Mouse (Mus musculus): ENCODE results near the gene Atf4.

The Atf4 gene

DNA sequence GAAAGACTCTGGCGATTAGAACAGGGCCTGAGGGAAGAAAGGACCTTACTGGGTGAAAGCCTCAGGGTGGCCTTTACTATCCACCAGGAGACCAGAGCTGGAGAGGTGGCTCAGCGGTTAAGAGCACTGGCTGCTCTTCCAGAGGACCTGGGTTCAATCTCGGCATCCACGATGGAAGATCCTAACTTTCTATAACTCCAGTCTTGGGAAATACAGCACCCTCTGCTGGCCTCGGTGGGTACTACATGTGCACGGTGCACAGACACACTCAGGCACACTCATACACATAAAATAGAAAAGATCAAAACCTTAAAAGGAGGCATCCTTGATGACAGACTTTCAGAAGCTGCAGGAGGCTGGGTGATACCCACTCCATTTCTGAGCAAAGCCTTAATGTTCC, 25.7 kb downstream of the Atf4 start:
- DNase-seq (ENCODE audit: low spot score in 2 of 2) = no peak

DNA sequence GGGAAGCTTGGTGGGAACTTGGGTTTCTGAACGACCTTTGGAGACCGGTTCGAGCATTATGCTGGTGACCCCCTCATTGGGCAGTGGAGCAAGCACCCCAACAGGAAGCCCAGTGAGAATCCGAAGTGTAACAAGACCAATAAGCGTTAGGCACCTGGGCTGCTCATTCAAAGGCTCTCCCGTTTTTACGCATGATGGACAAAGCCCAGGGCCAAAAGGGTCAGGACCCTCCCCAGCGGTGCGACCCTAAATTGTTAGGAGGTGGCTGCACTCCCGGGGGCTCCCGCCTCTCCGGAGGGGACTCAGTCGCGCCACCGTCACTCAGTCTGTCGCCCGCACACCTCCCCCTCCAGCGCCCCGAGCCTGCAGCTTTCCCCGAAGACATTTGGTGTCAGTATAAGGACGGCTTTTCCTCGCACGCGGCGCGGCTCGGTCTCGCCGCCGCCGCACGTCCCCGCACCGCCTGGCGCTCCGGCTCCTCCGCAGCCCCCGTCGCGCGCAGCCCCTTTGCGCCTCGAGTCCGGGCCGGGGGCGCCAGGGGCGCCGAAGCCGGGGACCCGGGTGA, 31.9 kb downstream of the Atf4 start, which contains the start of gene Cacna1i:
Gene Cacna1i, plus strand, starts transcription at position 388 of the 565 bp plus-strand sequence.
- DNase-seq (ENCODE audit: low spot score in 2 of 2) = no peak

DNA sequence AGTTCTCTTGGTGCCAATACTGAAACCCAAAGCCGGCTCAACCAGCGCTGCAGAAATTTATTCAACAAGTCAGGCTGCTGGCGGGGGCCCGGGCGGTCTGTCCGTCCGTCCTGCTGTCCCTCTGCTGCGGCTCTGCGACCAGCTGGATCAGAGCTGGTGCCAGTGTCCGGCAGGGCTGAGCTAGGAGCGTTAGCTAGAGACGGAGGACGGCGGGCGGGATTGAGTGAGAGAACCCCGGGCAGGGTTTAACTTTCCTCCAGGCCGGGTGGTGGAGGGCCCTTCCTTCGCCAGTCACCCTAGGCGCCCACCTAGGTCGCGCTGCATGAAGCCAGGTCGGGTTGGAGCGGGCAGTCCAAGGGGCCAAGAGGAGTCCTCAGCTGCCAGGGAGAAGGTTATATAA, 33.1 kb downstream of the Atf4 start:
- DNase-seq (ENCODE audit: low spot score in 2 of 2) = no peak

DNA sequence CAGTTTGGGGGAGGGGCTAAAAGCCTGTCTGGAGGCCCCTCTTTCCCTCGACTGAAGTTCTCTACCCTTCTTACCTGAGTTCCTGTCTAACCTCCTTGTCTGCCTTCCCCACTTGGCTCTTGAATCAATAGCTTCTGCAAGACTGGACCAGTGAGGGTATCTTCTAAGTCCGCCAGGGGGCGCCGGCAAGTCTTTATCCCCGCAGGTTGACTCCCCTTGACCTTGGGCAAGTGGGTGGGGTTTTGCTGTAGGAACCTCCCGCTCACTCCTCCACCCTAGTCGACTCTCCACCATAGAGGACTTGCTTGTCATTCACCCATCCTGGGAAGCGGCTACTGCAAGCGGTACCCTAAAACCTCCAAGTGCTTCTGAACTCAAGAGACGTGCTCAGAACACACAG, 34.5 kb downstream of the Atf4 start:
- peak; percentile 11 to 46 for DNase-seq (ENCODE audit: low spot score in 2 of 2)

DNA sequence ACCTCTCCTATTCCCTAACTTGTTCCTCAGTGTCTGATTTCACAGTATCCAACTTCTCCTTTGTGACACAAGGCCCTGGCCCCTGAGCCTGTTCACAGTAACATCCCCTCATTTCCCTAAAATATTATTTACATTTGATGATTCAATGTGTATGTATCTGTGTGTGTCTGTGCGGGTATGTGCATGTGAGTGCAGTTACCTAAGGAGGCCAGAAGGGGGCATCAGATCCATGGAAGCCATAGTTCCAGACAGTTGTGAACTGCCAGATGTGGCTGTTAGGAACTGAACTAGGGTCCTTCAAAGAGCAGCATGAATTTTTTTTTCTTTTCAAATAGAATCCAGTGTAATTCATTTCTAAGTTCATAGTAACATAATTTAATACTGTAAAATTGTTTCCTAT, 42.2 kb downstream of the Atf4 start:
- DNase-seq (ENCODE audit: low spot score in 2 of 2) = no peak

DNA sequence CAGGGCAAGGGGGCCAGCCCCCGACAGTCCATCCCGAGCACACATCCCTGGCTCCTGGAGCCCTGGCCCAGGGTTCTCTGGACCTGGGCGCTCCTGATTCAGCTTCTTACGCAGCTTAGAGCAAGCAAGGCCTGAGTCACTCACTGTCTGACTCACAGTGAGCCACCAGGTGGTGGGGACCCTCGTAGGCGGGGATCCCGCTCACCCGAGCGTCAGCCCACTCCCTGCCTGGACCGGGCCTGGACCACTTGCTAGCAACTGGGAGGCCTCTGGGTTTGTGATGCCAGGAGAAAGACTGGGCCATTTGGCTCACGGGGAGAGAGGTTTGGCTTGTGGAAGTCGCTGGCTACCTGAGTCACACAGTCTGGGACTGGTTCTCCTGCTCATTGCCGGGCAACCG, 48.8 kb downstream of the Atf4 start:
- no peak for DNase-seq (ENCODE audit: low spot score in 2 of 2)

DNA sequence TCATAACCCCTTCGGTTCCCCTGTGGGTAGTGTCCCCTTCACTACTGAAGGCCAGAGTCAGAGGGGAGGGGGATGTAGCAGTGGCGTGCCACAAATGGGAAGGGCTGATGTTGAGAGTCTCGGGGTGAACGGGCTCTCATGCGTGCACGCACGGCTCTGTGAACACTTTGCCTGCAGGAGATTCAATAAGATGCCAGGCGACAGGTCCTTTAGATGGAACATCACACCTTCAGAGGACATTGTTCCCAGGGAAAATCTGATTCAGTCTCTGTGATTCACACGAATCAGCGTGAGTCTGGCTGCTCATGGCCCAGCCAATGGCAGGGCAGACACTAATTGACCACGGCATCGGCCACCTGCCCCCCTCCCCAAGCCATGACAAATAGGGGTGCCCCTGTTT, 49.2 kb downstream of the Atf4 start:
- no peak for DNase-seq (ENCODE audit: low spot score in 2 of 2)

DNA sequence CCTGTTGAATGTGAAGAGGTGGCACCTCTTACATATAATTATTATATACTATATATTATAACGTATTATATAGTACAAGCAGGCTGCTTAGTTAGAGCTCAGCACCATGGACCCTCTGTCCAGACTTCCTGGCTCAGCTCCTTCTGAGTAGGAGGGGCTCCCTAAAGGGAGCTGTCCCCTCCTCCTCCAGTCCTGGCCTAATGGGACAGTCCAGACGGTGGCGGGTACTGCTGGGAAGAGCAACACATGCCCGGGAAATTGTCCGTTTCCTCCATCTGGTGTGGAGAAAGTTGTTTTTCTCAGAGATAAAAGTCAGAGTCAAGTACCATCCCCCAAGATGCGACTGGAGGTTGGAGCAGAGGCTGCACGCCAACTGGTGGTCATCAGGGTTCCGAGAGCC, 51.2 kb downstream of the Atf4 start:
- no peak for DNase-seq (ENCODE audit: low spot score in 2 of 2)

Data from urinary bladder, postnatal 36 days (tissue).